In the genomic region with DNA sequence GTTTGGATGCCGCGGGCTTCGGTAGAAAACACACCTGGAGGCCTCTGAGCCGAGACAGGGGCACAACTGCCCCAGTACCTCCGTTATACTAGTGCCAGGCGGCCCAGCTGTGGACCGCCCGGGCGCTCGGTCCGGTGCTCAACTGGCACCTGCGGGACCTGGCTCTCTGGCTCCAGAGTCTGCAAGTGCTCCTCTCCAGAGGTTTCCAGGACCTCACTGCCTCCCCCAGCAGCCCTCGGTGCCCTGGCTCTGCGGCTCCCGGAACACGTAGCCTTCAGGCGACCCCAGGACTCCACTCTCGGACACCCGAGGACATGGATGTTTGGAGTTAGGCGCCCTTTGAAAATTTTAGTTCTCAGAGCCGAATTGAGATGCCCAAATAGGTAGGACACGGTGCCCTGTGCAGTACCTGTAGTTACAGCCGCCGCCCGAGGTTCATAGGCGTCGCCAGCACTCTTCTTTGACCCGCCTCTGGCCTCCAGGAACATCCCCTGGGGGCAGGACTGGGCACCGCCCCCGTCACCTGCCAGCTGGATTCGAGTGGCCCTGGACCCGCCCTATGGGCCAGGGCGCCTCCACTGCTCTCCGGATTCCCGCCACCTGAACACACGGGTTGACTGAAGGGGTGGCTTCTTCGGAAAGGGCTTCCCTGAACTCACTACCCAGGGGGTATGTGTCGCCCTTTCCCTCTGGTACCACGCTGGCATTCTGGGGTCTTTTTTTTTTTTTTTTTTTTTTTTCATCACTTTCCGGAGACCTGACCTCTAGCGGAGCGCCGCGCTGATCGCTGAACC, we compare ENCODE assay signal across 8 mouse cellular contexts. TPM values are rescaled to one million over a fixed set of nuclear protein-coding genes. Genes with fewer than 3 reads are reported as not detected.
DNase-seq lines count a peak whose midpoint lies in the region; ATAC-seq and TF ChIP-seq lines count a peak whose summit lies in the region.

TSS of gene 2210011C24Rik (minus strand) at position 467 of the 794 bp plus-strand sequence.

- 2% methylated on average over 45 of the region's 45 CpGs for WGBS in heart, embryonic 11.5 days (ENCODE audit: insufficient replicate concordance)
- under 1% methylated on average over 45 of the region's 45 CpGs for WGBS in forebrain, embryonic 11.5 days
- 2% methylated on average over 45 of the region's 45 CpGs for WGBS in lung, embryonic 14.5 days
- 2% methylated on average over 45 of the region's 45 CpGs for WGBS in olfactory bulb, adult 2 months

- H3K9me3 ChIP-seq in heart, embryonic 11.5 days (replicated peaks; ENCODE audit: control insufficient read depth, low read length), result no peaks in the 10 kb centered on the region
- no peaks in the 10 kb centered on the region for H3K9me3 ChIP-seq in forebrain, embryonic 11.5 days (ENCODE audit: control insufficient read depth, low read length)
- H3K9me3 ChIP-seq in lung, embryonic 14.5 days (ENCODE audit: low read depth, low read length), result no peaks in the 10 kb centered on the region

- no peak for DNase-seq in heart, adult 8-10 months (ENCODE audit: low spot score)
- no peak for DNase-seq in forebrain, embryonic 11.5 days (ENCODE audit: low spot score)
- DNase-seq in kidney, adult 18-20 months, result peak; percentile 84
- DNase-seq in lung, embryonic 14.5 days, result peak; percentile 32
- DNase-seq in right cerebral cortex, postnatal 4 days, result no peak
- no peak for DNase-seq in adrenal gland, adult 8-10 months

- H3K27ac ChIP-seq in heart, embryonic 11.5 days (ENCODE audit: low read depth, low read length), result no peak within 1 kb of the TSS
- H3K27ac ChIP-seq in forebrain, embryonic 11.5 days (ENCODE audit: low read depth, low read length), result no peak within 1 kb of the TSS
- H3K27ac ChIP-seq in lung, embryonic 14.5 days (ENCODE audit: low read depth), result no peak within 1 kb of the TSS
- H3K27ac ChIP-seq in olfactory bulb, adult 2 months (ENCODE audit: insufficient read depth, low read depth, low read length), result no peak within 1 kb of the TSS

- H3K27me3 ChIP-seq in heart, embryonic 11.5 days (ENCODE audit: control insufficient read depth, insufficient read depth, low read length), result peaks cover 40% of the 10 kb centered on the region
- peaks cover 37% of the 10 kb centered on the region for H3K27me3 ChIP-seq in forebrain, embryonic 11.5 days (ENCODE audit: control insufficient read depth, insufficient read depth, low read length)
- H3K27me3 ChIP-seq in lung, embryonic 14.5 days (ENCODE audit: insufficient read depth, low read length), result peaks cover 39% of the 10 kb centered on the region

- no peak for TF ChIP-seq CTCF in lung, embryonic 14.5 days (IDR thresholded peaks at IDR 0.05; ENCODE audit: low read depth)
- no peak for TF ChIP-seq CTCF in olfactory bulb, adult 2 months (IDR thresholded peaks at IDR 0.05; ENCODE audit: insufficient read depth, low read depth, low read length)

- peaks cover 19% of the 10 kb centered on the region for H3K4me1 ChIP-seq in heart, embryonic 11.5 days (ENCODE audit: control insufficient read depth, insufficient read depth, low read length)
- H3K4me1 ChIP-seq in forebrain, embryonic 11.5 days (replicated peaks; ENCODE audit: control insufficient read depth, insufficient read depth, low read length), result peaks cover 15% of the 10 kb centered on the region
- no peaks in the 10 kb centered on the region; the same call in 1 of the 2 replicates for H3K4me1 ChIP-seq in lung, embryonic 14.5 days (ENCODE audit: insufficient read depth)
- H3K4me1 ChIP-seq in olfactory bulb, adult 2 months (ENCODE audit: control insufficient read depth, insufficient read depth, low read length), result peaks cover 24% of the 10 kb centered on the region

- H3K4me3 ChIP-seq in heart, embryonic 11.5 days (ENCODE audit: low read depth, low read length), result peak within 1 kb of the TSS; percentile 53
- peak within 1 kb of the TSS; percentile 47 for H3K4me3 ChIP-seq in forebrain, embryonic 11.5 days (ENCODE audit: low read depth, low read length)
- peak within 1 kb of the TSS; percentile 49 for H3K4me3 ChIP-seq in lung, embryonic 14.5 days (ENCODE audit: low read depth, low read length)
- peak within 1 kb of the TSS; percentile 57 for H3K4me3 ChIP-seq in olfactory bulb, adult 2 months (ENCODE audit: insufficient read depth, low read depth, low read length)

- H3K9ac ChIP-seq in heart, embryonic 11.5 days (ENCODE audit: low read depth, low read length), result peak within 1 kb of the TSS; percentile 59
- peak within 1 kb of the TSS; percentile 62 for H3K9ac ChIP-seq in forebrain, embryonic 11.5 days (ENCODE audit: low read length)
- H3K9ac ChIP-seq in lung, embryonic 14.5 days, result peak within 1 kb of the TSS; percentile 32

- 0 out of 2 replicates have a peak, but pooled peaks have one; percentile 11 for ATAC-seq in heart, embryonic 11.5 days (replicated peaks; ENCODE audit: insufficient number of reproducible peaks, low FRiP score, low TSS enrichment)
- ATAC-seq in forebrain, embryonic 11.5 days (replicated peaks; ENCODE audit: low FRiP score), result peak; percentile 37; the same call in 1 of the 2 replicates
- no peak for ATAC-seq in lung, embryonic 14.5 days (ENCODE audit: insufficient read depth)

- TF ChIP-seq POLR2A in olfactory bulb, adult 2 months (IDR thresholded peaks at IDR 0.05; ENCODE audit: insufficient read depth, low read depth, low read length), result no peak

- peak within 1 kb of the TSS; percentile 97 for H3K4me2 ChIP-seq in heart, embryonic 11.5 days
- peak within 1 kb of the TSS; percentile 99 for H3K4me2 ChIP-seq in forebrain, embryonic 11.5 days (ENCODE audit: low read depth, low read length, severe bottlenecking)
- peak within 1 kb of the TSS; percentile 95 for H3K4me2 ChIP-seq in lung, embryonic 14.5 days

- no peaks in the 10 kb centered on the region for H3K36me3 ChIP-seq in heart, embryonic 11.5 days (ENCODE audit: control insufficient read depth, insufficient read depth, low read length)
- no peaks in the 10 kb centered on the region for H3K36me3 ChIP-seq in forebrain, embryonic 11.5 days (ENCODE audit: control insufficient read depth, insufficient read depth, low read length)
- H3K36me3 ChIP-seq in lung, embryonic 14.5 days (ENCODE audit: insufficient read depth), result no peaks in the 10 kb centered on the region

RNA-seq across cellular contexts. Expression of gene 2210011C24Rik, which starts in this region (rescaled TPM):
- polyA plus RNA-seq in heart, embryonic 11.5 days (2014; fragmentation: Nextera tagmentation; extraction: Ambion mirVana), result 0.11 TPM in 1 of 2 replicates, not detected in the other
- total RNA-seq in heart, adult 8-10 months (2022), result 1 to 10 TPM; 1.6 to 4.0 (median 3.2) TPM
- 0.47 and 0.73 TPM in 2 replicates for polyA plus RNA-seq in forebrain, embryonic 11.5 days (2014; fragmentation: Nextera tagmentation; extraction: Ambion mirVana)
- 0.83 and 1.2 TPM in 2 replicates for polyA plus RNA-seq in lung, embryonic 14.5 days (2014; fragmentation: Nextera tagmentation; extraction: Ambion mirVana)
- polyA plus RNA-seq in olfactory bulb, adult 2 months (2012; ENCODE audit: insufficient read depth, insufficient read length, low replicate concordance, missing spikeins), result not detected in 2 replicates
- under 1 TPM in 2 of 4 experiments, not detected in 2; 0.62 to 0.77 TPM for total RNA-seq in adrenal gland, adult 8-10 months (2022)

Comparison
In these comparisons a context has a peak if more than half of its experiments do, and no peak if none do; other contexts are left out.
1. Peak in ATAC-seq, H3K4me3 ChIP-seq, H3K9ac ChIP-seq and H3K4me2 ChIP-seq in heart, embryonic 11.5 days; RNA of the gene not detected or under 1 TPM.
2. Peak in ATAC-seq, H3K4me3 ChIP-seq, H3K9ac ChIP-seq and H3K4me2 ChIP-seq in forebrain, embryonic 11.5 days; RNA of the gene not detected or under 1 TPM.
3. DNase-seq: peak in kidney, adult 18-20 months (single experiment) and lung, embryonic 14.5 days (single experiment); none in heart, adult 8-10 months (single experiment), forebrain, embryonic 11.5 days (single experiment), right cerebral cortex, postnatal 4 days (single experiment) and adrenal gland, adult 8-10 months (single experiment).
4. Peak in every context shown above with its lines, with median percentiles within 50 percentile points of each other: H3K4me2 ChIP-seq, H3K4me3 ChIP-seq and H3K9ac ChIP-seq.